Mouse (Mus musculus) CD8-positive naive resting alpha-beta T cell, adult 2 months (primary cell): ENCODE results near the gene Plcb1.

ENCODE experiments used
- DNase-seq, 2 experiments: peaks; one replicate each; pipeline ENCODE4 v3.0.0; 2022; ENCODE audit warnings: low read depth in 2 of 2, low spot score in 2 of 2

Gene Plcb1

DNA sequence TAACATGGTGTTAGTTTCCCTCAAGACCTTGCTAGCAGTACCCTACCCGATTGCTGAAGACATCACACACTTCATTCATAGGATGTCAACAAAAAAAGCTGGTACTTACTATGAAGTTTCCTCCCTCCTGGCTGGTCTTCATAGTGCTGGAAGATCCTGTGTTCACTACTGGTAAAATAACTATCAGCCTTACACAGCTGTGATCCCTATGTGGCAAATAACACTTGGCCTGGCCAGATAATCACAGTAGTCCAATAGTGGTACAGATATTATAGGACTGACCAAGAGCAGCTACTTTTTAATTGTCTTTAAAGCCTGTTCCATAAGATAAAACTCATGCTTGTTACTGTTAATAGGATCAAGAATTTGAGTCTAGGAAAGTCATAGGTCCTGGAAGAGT, 52.3 kb downstream of the Plcb1 start:
- no peak for DNase-seq

DNA sequence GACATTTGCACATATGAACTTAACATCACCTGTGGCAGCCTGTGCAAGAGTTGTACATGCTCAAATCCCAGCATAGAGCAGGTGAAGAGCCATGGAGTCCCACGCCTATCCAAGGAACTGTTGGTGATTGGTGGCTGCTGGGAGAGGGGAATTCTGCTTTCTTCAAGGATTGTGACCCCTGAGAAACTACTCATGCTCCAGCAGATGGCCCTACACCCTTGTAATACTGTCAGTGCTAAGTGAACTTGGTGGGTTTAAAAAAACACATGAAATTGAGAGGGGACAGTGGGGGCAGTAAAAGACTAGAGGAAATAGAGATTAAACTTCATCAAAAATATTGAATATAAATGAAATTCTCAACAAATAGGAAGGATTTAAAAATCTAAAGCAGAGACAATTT, 53.0 kb downstream of the Plcb1 start:
- DNase-seq, result no peak

DNA sequence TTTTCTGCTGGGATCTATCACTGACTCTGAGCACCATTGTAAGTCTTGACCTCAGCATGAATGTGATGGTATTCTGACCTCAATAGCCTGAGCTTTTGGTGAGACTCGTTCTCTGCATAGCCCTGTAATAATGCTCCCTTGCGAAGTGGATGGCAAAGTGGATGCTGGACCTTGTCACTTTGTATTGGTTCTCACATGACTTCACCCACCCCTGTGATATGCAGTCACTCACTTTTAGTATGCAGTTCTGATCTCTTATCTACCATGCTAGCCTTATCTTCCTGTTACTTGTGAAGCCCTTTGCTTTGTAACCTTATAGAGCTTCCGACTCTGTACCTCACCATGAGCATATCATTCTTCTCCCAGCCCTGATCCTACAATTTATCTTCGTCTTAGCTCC, 57.0 kb downstream of the Plcb1 start:
- no peak for DNase-seq

DNA sequence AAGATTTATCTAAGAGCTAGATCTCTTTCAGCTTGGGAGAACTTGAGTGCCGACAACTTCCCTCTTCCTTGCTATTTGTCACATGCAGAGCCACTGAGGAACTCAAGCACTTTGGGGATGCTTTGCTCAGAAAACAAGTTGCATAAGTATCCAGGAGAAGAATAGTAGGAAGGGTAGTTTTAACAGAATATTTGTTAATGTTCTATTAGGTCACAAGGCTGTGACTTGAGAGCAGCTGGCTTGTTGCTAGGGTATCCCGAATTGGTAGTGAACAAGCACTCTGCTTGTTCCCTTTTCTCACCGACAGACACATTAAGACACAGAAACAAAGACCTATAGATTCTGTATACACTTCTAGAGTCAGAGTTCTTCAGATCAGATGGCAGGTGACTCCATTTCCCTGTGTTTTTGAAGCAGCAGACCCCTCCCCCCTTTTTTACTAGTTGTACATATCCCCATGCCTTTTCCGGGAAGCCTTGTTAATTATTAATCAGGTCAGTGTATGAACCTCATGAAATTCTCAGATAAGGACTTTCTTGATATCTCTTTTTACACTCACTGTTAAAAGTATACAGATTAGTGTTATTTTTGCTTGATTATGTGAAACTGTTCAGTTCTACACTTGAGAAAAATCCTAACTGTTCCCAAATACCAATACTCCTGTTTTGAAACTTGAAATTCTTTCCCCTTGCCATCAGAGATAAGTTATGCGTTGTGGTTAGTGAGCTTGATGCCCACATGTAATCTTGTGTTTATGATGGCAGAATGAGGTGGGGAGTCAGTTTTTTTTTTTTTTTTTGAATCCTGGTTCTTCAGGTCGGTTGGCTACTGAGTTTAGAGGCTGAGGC, 58.7 kb downstream of the Plcb1 start:
- DNase-seq, result no peak

DNA sequence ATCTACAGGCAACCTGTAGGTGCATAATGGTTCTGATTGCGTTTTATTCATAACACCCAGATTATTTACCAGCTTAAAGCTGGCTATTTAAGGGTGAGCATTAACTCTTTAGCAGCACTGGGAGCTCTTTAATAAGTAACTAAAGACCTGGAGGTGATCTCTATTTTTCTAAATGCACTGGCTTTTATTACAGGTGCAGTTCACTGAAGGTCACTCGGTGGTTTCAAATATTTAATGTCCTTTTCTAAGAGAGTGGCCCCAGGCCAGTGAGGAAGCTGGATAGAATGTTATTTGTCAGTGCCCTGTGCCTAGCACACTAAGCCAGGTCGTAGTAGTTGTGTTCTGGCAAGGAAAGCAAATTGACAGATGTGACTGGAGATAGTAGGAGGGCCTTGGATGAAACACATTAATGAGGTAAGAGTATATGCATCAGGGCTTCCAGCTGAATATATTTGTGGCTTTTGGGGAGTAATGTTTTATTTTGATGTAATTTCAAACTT, 59.4 kb downstream of the Plcb1 start:
- no peak for DNase-seq

DNA sequence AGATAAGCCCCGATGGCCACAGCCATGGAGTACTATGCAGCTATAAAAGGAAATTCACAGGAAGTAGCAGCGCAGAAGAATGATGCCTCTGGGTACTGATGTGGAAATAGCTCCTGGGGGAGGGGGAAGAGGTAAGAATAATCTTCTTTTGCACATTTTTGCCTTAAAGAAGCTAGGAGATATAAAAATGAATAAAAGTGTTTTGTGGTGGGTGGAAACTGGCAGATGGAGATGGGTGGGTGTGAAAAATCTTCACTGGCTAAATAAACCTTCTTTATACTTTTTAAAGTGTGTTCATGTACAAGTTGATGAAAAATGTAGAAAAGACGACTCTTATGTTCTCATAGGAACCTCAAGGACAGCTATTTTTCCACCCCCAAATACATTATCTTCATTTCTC, 60.7 kb downstream of the Plcb1 start:
- no peak for DNase-seq

DNA sequence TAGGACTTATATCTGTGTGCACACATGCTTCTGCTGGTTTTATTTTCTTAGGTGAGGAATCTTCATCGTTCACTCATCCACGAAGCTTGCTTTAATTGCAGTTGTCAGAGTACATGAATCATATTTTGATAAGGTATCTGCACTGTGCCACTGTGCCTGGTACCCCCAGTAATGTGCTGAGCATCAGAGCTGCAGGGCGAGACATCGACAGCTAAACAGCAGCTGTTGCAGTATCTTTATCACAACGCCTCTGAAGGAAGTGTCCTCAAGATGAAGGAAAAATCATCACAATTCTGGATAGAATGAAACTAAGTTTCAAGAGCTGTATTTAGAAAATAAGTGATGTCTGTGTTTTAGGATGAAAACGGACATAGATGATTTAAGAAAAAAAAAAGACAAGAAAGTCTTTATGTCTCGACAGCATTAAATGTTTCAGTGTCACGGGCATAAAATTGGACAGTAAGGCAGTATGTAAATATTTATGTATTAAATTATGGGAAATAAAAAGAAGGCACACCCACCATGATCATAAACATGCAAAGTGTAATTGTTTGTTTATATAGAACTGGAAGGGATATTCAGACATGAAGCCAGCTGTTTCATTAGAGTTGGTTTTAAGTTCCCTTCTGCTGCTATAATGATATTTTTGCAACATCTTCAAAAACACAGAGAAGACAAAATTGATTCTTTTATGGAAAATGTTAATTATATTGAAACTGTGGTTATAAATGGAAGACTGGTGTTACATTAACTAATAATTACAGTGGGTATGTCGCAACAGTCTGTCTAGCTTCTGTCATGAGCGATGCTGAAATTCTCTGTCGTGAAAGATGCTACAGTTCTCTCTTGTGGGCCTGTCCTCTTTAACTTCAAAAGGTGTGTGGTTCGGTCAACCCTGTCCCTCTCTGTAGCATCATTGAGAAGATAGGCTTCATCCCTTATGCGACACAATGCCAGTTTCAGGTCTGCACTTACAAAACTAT, 65.6 kb downstream of the Plcb1 start:
- no peak for DNase-seq

DNA sequence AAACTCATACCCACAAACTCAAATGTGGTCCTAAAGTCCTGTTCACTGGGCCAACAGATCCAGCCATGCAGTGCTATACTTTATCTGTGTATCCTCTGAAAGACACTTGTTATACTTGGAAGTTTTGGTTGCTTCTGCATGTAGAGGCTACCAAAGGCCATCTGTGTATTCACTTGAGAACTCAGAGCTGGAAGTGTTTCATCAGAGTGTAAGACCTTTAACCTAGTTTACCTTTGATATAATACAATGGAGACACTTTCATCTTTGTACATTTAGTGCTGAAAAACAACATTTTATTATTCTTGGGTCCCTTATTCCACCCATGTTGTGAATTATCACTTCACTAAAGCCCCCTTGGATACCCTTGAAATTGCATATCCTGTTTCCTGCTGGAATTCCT, 70.4 kb downstream of the Plcb1 start:
- no peak for DNase-seq

DNA sequence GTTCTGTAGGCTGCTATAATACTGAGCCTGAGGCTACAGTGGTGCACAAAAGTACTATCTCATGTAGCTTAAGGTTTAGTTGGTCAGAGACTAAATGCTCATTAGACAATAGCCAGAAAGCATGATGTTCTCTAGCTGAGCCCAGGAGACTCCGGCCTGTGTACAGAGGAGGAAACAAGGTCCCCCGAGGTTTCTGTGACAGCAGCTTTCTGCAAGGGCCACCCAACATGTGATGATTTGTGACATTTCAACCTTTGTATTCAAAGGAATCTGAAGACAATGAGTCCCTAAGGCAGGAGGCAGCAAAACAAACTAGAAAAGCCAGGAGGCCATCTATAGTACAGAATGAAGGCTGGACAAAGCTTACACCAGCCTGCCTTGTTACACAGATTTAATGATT, 70.8 kb downstream of the Plcb1 start:
- no peak for DNase-seq

DNA sequence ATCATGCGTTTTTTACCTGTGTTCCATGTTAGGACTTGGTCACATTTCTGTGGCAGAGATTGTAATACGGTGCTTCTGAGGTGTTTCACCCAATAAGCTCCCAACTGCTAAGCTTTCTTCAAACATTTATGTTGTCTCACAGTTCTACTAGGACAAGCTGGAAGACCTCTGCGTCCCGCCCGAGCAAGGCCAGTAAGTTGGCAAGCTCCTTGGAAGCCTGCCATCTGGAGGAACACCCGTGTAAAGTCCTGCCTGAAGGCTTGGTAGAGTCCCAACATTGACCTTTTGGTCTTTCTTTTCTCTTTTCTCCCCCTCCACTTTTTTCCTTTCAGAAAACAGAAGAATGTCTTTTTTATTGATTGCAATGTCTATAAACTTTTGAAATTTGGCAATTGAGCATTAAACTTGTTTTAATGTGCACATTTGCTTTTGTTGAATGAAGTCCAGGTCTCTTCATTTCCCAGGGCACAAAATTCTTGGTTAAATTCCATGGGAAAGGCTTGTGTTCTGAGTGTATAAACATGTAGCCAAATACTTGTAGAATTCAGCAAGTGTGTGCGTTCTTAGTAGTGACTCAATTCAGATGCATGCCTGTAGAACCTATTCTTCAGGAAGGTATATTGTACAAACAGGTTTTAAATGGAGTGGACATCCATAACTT, 79.2 kb downstream of the Plcb1 start:
- no peak for DNase-seq

DNA sequence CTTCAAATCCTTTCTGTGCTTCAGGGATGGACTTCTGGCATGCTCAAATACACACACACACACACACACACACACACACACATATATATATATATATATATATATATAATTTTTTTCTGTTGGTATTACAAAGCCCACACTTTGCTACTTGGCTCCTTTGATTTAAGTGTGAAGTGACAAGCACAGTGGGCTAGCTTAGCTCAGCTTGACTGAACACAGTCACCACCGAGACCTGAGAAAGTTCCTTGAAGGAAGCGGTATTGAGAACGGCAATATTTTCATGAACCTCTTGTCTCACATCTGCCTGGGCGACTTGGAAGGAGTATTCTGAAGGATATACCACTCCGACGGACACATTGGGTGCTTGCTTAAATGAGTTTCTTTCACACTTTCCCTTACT, 81.5 kb downstream of the Plcb1 start:
- DNase-seq, result no peak

DNA sequence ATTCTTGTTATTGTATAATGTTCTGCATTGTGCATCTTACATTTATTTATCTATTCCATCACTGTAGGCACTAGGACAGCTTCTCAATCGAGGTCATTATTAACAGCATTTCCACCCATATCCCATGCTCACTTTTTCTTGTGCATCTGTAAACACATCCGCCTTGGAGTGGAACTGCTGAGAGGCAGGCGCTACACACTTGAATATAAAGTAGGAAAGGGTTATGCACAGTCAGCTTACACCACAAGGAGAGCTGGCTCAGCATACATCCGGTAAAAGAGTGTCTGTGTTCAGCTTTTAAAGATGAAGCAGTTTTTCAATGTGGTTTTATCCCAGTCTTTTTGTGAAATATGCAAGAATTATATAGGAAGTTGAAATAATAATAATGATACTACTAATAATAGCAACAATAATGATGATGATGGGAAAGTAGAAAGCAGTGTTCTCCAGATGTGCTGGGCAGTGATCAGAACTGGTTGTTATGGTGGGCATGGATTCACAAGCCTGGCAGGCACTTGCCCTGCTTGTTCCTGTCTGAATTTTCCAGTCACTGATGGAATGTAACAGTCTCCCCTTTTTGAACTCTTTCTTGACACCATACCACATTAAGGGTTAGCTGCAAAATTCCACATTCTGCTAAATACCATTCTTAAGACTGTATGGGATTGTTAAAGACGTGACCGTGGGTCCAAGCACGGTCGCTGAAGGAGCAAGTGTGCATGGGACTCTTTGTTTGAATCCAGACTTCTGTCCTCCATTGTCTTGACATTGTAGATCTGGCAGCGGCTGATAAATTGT, 86.0 kb downstream of the Plcb1 start:
- no peak for DNase-seq

DNA sequence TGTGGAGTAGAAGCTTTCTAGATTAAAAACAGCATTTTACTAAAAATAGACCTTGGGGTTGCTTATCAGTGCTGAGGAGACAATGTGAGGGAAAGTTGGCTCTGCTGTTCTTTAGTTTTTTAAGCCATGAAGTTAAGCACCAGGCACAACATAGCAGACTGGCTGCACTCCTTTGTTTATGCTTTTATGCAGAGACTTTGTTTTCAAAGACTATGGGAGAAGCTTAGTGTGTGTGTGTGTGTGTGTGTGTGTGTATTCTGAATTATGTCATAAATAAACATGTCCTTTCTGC, 86.6 kb downstream of the Plcb1 start:
- DNase-seq, result no peak

DNA sequence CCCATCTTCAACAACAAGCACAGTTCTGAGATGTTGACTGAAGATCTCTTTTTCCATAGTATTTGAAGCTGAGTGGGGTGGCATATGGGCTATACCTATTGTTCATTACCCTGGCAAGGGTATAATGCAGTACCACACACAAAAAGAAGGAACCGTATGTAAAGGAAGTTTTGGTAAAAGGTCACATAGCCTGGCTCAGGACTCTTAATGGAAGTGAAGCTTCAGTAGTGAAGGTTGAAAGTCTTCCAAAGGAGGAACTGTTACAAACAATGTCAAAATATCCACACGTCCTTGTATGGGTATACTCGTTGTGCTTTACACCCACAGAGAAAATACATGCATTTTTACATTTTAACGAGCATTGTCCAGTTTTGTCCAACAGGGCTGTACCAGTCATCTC, 91.3 kb downstream of the Plcb1 start:
- no peak for DNase-seq

DNA sequence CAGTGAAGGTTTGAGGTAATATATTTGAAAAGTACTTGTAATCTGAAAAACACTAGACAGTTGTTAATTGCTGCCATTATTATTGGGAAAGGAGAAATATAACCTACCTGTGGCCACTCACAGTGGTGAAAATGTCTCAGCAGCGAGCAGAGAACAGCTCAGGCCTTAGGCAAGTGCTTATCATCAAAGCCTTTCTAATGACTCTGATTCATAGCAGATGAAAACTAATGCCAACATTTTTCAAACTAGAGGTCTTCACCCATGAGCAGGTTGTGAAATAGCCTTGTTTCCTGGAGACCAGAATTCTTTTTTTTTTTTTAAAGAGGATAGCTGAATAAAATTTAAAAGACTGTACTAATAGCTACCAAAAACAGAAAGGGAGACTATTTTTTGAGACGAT, 105.3 kb downstream of the Plcb1 start:
- no peak for DNase-seq

DNA sequence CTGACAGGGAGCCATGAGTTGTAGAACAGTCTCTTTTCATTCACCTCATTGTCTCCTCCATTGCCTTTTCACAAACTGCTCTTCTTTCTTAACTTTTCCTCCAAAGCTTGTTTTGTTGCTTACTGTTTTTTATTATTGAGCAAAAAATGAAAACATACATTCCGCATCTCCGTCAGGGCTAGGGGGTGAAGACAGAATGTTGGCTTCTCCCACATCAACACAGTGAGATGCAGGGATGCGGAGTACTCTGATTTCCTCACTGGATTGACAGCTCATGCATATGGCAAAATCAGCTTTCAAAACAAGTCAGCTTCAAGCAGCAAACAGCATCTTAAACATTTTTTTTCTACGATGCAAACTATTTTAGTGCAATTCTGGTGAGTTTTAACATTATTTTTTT, 108.9 kb downstream of the Plcb1 start:
- DNase-seq, result no peak

DNA sequence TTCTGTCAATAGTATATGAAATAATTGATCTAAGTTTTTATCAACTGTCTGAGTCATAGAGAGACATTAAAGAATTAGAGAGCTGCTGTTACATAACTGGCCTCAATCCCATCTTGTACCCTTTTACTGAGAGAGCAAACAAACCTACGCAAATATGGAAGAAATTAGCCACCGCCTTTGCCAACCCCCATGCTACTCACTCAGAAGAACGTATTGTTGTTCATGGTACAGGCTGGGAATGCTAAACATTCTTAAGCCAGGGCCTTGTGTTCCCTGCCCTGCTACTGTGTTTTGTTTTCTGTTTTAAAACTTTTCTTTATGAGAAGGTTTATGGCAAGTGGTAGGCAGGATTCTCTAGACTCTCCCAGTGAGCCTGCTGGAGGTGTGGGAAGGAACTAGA, 110.3 kb downstream of the Plcb1 start:
- no peak for DNase-seq

DNA sequence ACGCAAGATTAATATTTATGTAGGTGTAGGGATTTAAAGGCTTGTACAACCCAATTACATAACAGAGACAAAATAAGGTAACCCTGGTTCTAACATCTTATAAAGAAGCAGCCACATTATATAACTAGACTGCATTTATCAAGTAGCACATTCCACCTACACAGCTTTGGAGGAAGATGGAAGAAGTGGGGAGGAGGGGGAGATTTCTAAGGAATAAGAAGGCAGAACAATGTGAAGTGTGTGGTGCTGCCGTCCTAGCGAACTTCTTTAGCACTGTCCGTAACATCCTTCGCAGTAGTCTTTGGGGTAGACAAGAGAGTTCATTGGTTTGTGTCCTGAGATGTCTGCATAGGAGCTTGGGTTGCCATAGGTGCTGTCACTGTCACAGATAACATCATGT, 111.2 kb downstream of the Plcb1 start:
- no peak for DNase-seq

DNA sequence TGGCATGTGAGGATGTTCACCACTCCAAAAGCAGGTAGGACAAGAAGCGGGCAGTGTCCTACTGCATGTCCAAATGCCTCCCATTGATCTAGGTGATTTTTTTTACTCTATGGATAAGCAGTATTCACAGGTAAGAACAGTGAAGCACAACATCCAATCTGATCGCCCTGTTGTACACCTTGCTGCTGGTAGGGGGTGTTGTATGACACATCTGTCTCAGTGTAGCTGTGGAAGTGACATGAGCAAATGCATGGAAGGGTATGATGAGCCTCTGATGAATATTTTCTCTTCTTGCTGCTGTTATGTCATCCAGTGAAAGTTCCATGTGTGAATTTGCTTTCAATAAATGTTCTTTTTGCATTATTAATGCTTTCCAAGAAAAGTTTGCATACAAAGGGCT, 115.7 kb downstream of the Plcb1 start:
- DNase-seq, result no peak

DNA sequence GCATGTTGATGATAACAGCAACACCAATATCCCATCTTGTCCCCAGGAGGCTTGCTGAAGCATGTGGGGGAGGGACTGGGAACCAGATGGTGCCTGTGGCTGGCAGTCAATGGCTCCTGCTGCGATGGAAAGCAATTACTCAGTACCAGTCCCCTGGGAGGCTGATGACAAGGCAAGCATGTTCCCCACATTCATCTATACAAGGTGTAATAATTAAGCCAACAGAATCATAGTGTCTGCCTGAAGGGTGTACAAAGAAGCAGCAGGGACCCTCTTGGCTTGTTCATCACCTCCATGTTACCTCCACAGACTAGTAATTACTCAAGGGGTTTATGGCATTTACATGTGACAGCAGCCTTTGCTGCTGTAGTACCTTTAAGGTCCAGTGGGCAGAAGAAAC, 125.0 kb downstream of the Plcb1 start:
- no peak for DNase-seq

DNA sequence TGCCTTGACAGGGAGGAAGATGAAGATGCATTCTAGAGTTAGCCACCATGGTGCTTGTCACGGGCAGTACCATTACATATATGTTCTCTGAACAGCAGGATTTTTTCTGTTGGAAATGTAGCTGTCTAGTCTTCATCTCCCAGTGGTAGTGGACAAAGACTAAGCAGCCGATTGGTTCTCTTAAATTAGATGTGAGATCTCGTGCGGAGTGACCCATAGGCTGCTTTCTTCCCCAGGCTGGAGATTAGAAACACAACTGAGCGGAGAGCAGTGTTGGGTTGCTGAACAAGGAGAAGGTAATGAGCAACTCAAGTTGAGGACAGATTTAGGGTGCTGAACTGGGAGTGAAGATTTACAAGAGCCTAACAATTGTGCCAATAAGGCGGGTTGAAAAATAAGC, 125.5 kb downstream of the Plcb1 start:
- DNase-seq, result no peak
